Mouse (Mus musculus): ENCODE measurements around the gene Naip2.

DNA sequence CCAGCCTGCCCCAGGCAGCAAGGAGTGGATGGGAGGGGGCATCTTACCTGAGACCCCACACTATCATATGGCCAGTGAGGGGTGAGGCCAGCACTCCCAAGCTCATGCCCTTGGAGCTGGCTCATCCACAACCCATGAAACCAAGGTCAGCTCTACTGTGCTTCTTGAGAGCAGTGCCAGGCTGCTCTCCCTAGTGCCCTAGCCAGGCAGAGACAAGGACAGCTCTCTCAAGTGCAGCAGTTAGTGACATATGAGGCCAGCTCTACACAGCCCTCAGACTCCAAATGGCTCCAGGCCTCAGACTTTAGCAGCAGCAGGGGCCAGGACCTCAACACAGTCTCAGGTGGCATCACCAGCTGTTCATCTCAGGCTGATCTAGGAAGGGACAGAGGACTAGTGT, 41.8 kb upstream of the Naip2 start:
- TF ChIP-seq EP300 (IDR thresholded peaks at IDR 0.05; ENCODE audit: low read depth) (no peak), CTCF (IDR thresholded peaks at IDR 0.05; ENCODE audit: low read depth) (no peak)

All from heart, postnatal 0 days (tissue).